Mouse (Mus musculus): Measurements from ENCODE around the gene Uimc1. TPM values are rescaled to one million over a fixed set of nuclear protein-coding genes. Genes with fewer than 3 reads are reported as not detected.

Uimc1 gene
- 2.4 and 3.0 TPM in 2 replicates for polyA plus RNA-seq (2012; ENCODE audit: low replicate concordance)

GRCm38 (mm10) chr13:55099726-55100478, at the start of gene Uimc1:
TSS of gene Uimc1 (minus strand) at chr13:55100300.

DNA sequence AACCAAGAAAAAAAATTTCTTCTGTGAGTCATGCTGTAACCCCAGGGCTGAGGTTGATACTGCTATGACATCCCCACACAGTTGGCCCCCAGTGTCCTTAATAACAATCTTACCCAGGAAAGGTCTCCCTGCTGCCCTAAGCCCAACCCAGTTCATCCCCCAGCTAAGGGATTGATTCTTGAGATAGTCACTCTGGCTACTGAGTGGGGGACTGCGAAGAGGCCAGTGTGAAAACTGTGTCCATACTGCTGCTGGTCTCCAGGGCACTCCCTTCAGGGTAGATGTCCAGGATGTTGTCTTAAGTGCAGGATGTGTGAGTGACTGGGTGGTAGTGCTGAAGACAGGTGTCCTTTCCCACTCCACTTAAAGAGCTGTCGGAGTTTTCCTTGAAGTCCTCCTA, 33.3 kb upstream of the Uimc1 start, which contains the start of gene Gm17617:
Gm17617 (minus strand) TSS at position 101 of the 400 bp plus-strand sequence.

GRCm38 (mm10) chr13:55105045-55105952, 5.2 kb upstream of the Uimc1 start, which contains the start of gene Zfp346:
TSS of gene Zfp346 (plus strand) at chr13:55105311.

DNA sequence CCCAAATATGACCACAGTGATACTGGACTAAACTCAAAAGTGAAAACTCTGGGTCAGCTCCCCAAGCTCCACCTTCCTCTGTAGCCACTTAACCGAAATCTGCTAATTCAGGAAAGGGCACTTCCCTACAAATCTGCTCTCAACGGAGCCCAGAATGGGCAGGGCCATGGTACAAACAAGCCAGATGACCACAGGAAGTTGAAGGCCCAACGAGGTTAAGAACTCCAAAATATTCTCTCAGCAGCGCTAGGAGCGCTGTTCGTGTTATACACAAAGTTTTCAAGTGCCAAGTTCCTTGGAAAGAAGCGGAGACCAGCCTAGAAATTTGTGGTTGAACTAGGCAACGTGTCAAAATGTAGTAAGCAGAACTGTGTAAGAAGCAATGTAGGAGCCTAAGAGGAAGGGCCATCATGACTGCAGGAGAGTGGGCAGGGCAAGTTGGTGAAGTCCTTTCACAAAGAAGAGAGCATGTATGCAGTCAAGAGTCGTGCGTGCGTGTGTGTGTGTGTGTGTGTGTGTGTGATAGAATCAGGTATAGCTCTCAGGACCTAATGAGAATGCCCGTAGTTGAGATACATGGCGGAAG, 78.8 kb downstream of the Uimc1 start, which contains the start of gene Hk3:
Hk3 (minus strand) TSS at position 192 of the 586 bp plus-strand sequence.

Other genes with a start within 250 kb of the Uimc1 start
- gene Unc5a, start 150.9 kb downstream of the Uimc1 start, polyA plus RNA-seq (2012; ENCODE audit: low replicate concordance): 0.96 and 1.5 TPM in 2 replicates
- 2.9 and 4.8 TPM in 2 replicates for gene Hk3, start 78.9 kb downstream of the Uimc1 start, polyA plus RNA-seq (2012; ENCODE audit: low replicate concordance)
- 6.4 and 13.6 TPM in 2 replicates for gene Zfp346, start 5.0 kb upstream of the Uimc1 start, polyA plus RNA-seq (2012; ENCODE audit: low replicate concordance)
- gene Gm17617, start 33.2 kb upstream of the Uimc1 start, polyA plus RNA-seq (2012; ENCODE audit: low replicate concordance): not detected in 2 replicates
- 0.10 and 0.15 TPM in 2 replicates for gene Fgfr4, start 52.3 kb upstream of the Uimc1 start, polyA plus RNA-seq (2012; ENCODE audit: low replicate concordance)
- 8.3 and 20.7 TPM in 2 replicates for gene Nsd1, start 109.5 kb upstream of the Uimc1 start, polyA plus RNA-seq (2012; ENCODE audit: low replicate concordance)
- gene Prelid1, start 220.2 kb upstream of the Uimc1 start, polyA plus RNA-seq (2012; ENCODE audit: low replicate concordance): 179 and 301 TPM in 2 replicates
- 62.5 and 73.7 TPM in 2 replicates for gene Rab24, start 221.6 kb upstream of the Uimc1 start, polyA plus RNA-seq (2012; ENCODE audit: low replicate concordance)
- 21.1 and 29.5 TPM in 2 replicates for gene Mxd3, start 229.5 kb upstream of the Uimc1 start, polyA plus RNA-seq (2012; ENCODE audit: low replicate concordance)